Mouse (Mus musculus) urinary bladder, postnatal 4 days (tissue): ENCODE data around the gene Fam171b.

Experiments
- DNase-seq, 2 experiments: peaks; one replicate each; pipeline ENCODE4 v3.0.0; 2021 to 2022; ENCODE audit warnings: low spot score in 2 of 2

Gene Fam171b

DNA sequence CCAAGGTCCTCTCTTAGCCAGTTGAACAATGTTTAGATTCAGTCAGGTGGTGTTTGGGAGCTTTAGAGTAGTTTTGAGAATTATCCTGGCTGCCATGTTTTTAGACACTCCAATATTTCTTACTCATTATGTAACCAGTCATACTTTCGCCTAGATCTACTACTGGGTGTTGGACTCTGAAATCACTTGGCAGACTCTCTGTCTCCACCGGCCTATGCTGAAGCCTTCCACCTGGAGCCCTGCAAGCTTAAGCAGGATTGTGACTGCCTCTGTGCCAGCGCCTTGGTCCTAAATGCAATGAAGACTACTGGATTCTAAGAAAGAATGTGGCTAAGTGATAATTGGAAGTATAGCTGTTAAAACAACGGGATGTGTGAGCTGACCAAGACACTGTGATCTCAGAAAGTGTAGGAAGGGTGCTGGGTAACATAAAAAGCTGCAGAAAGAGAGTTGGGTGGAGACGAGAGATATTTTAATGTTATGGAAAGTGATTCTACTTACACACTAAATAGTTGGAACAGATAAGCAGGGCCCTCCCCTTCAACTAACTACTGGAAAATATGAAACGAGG lies 71.5 kb downstream of the Fam171b start:
- DNase-seq = no peak

DNA sequence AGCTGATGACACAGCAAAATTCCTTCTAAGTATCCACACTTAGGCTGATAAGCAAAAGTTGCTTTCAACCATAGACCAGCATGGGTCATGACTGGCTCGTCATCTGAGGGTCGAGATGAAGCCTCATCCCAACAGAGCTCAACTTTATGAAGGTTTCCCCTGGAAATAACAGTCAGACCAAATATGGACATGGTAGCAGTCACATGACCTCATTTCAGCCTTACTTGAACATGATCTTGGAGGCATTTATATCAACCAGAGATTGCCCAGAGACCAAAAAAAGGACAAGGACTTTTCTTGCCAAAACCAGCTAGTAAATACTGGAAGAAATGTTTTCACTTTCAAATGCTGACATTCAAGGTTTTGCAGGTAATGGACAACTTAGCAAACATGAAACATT lies 81.3 kb downstream of the Fam171b start:
- DNase-seq = no peak

DNA sequence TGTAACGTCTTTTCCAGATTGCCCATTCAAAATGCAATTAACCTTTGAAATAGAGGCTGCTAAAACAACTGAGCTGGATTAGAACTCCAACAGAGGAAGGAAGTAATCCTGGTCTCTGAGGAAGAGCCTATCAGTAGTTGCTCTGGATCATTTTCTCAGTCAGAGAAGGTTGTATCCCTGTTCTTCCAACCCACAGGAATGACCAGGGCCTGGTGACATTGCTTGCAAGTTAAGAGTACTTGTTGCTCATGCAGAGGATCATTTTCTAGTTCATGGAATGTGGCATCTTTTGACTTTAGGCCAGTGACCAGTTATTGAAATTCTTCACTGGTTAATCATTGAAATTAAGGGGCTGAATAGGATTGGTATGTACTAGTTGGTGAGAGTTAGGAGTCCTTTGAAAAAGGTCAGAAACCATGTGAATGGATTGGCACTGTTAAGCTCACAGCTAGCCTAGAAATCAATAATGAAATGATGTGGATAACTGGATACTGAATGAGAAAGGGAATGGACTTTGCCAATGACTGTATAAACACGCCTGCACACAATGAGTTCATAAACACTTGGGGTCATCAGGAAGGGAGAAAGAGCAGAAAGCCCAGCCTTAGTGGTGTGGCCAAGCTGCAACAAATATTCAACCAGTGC lies 89.6 kb downstream of the Fam171b start:
- no peak for DNase-seq

DNA sequence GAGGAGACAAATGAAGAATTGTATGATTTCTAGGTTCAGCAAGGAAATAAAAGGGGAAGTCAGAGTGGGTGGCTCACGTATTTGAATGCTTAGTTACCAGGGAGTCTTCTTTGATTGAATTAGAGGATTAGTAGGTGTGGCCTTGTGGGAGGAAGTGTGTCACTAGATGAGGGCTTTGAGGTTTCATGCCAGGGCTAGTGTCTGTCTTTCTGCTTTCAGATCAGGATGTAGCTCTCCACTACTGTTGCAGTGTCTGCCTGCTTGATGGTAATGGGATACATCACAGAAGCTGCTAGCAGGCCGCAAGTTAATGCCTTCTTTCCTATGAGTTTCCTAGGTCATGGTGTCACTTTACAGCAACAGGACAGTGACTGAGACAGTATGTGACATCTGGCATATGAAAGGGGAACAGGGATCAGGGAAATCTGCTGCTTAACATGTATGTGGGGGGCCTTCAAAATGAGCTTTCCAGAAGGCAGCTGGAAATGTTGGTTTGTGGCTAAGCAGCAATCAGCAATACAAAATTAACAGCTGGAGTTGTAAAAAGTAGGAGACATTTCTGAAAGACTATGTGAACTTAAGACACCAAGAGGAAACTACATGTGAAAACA lies 117.1 kb downstream of the Fam171b start:
- no peak for DNase-seq
